Mouse (Mus musculus) hindbrain, embryonic 16.5 days (tissue): Measurements from ENCODE around the gene Gpr176. TPM values are rescaled to one million over a fixed set of nuclear protein-coding genes. Genes with fewer than 3 reads are reported as not detected.

Experiments used
- ATAC-seq: fragments of 200-750 bp; cut with Nextera tagmentation; 2 replicates; pipeline ENCODE4 v1.8.0; 2017; ENCODE audit warnings: moderate TSS enrichment, moderate library complexity
- H3K27ac ChIP-seq: fragments of 300-500 bp; sonication (generic); 2 replicates; pipeline ENCODE4 v1.5.1; 2014; ENCODE audit warnings: low read depth, mild to moderate bottlenecking, control low read depth, low read length, moderate library complexity
- H3K27me3 ChIP-seq: fragments of 300-500 bp; sonication (generic); replicated peaks from 2 replicates; pipeline ENCODE4 v1.6.1; 2014; ENCODE audit warnings: low read length; ENCODE audit not compliant: control insufficient read depth, insufficient read depth
- H3K36me3 ChIP-seq: fragments of 300-500 bp; sonication (generic); 2 replicates; pipeline ENCODE4 v1.6.1; 2014; ENCODE audit warnings: mild to moderate bottlenecking, low read length, moderate library complexity, mixed read lengths; ENCODE audit not compliant: control insufficient read depth, insufficient read depth
- H3K4me1 ChIP-seq: fragments of 300-500 bp; sonication (generic); 2 replicates; pipeline ENCODE4 v1.6.1; 2014; ENCODE audit warnings: low read depth, low read length; ENCODE audit not compliant: control insufficient read depth, insufficient read depth
- H3K4me2 ChIP-seq: fragments of 300-500 bp; sonication (generic); 2 replicates; pipeline ENCODE4 v1.6.1; 2014; ENCODE audit warnings: mild to moderate bottlenecking, low read length, control low read depth, moderate library complexity
- H3K4me3 ChIP-seq: fragments of 300-500 bp; sonication (generic); 2 replicates; pipeline ENCODE4 v1.5.1; 2014; ENCODE audit warnings: mild to moderate bottlenecking, low read length, control low read depth, moderate library complexity
- H3K9ac ChIP-seq: fragments of 300-500 bp; sonication (generic); 2 replicates; pipeline ENCODE4 v1.6.1; 2014; ENCODE audit warnings: low read depth, mild to moderate bottlenecking, control low read depth, low read length, moderate library complexity
- H3K9me3 ChIP-seq: fragments of 300-500 bp; sonication (generic); 2 replicates; pipeline ENCODE4 v1.6.1; 2014; ENCODE audit warnings: mild to moderate bottlenecking, low read length, moderate library complexity; ENCODE audit not compliant: control insufficient read depth
- WGBS: fragments of 180-500 bp; shearing (Covaris S2); extraction: QIAGEN DNeasy Blood & Tissue Kit; methylation state at CpG from one replicate; pipeline ENCODE4 v1.1.7; 2014; 5-methylcytosine and 5-hydroxymethylcytosine counted together
- polyA plus RNA-seq: library from polyadenylated mRNA; unstranded; fragments of >200 nt; fragmentation: Nextera tagmentation; extraction: Ambion mirVana; gene quantifications from 2 replicates; pipeline ENCODE4 v1.2.1, GENCODE M21; 2015

The Gpr176 gene
- polyA plus RNA-seq, 1 experiment from 2014 or later, result 8.6 TPM

DNA sequence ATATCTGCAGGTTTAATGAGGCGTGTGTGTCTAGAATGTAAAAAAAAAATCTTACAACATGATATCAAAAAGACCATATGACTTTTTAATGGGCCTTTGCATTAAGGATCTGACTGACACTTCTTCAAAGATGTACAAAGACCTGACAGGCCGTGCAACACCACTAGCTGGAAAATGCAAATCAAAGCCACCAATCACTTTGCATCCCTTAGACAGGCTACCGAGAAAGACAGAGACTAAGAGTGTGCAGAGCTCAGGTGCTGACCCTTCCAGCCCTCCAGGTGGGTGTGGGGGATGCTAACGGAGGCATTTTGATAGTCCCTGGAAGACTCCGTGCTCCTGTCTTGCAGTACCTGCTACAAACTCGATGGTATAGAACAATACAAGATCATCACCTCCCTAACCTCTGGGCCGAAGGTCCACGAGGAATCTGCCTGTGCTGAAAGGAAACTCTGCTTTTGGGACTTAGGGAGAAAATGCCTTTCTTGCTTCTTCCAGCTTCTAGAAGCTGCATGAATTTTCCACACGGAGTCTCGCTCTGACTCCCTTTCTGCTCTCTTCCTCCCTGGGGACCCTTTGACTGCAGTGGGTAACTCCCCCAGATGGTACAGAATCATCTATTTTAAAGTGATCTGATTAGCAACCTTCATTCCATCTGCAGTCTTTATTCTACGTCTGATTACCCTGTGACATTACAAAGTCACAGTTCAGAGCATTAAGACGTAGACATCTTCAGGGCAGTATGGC lies 57.4 kb downstream of the Gpr176 start:
- Histone ChIP-seq H3K9me3 (no peaks in the 10 kb centered on the region), H3K4me3 (no peak overlapping the region), H3K27ac (no peak overlapping the region), H3K4me2 (no peak overlapping the region), H3K36me3 (no peaks in the 10 kb centered on the region), H3K4me1 (peaks cover 6% of the 10 kb centered on the region), H3K9ac (no peak overlapping the region), H3K27me3 (no peaks in the 10 kb centered on the region)
- WGBS, result 78% methylated on average over 12 of the region's 12 CpGs
- no peak for ATAC-seq

DNA sequence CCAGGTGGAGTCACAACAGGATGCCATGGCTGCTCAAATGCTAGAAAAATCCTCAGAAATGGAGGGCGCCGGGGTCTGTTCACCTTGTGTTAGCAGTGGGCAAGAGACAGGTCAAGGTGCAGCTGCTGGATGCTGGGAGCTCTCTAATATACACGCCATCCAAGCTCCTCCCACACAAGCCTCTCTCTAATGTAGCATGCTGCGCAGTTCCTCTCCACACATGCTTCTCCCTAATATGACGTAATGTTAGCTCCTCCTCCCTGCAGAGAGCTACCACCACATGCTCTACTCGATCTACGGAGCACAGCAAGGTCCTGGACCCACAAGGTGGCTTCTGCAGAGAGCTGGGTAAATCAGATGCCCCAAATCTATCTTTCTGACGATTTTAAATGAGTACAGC lies 65.7 kb downstream of the Gpr176 start:
- H3K27ac ChIP-seq, result no peak overlapping the region
- H3K27me3 ChIP-seq, result no peaks in the 10 kb centered on the region
- 59% methylated on average over 8 of the region's 8 CpGs for WGBS
- H3K4me2 ChIP-seq, result peak overlapping the region; percentile 27
- ATAC-seq, result peak; percentile 87
- no peak overlapping the region for H3K9ac ChIP-seq
- no peaks in the 10 kb centered on the region for H3K36me3 ChIP-seq
- no peaks in the 10 kb centered on the region for H3K9me3 ChIP-seq
- H3K4me1 ChIP-seq, result no peaks in the 10 kb centered on the region
- no peak overlapping the region for H3K4me3 ChIP-seq

DNA sequence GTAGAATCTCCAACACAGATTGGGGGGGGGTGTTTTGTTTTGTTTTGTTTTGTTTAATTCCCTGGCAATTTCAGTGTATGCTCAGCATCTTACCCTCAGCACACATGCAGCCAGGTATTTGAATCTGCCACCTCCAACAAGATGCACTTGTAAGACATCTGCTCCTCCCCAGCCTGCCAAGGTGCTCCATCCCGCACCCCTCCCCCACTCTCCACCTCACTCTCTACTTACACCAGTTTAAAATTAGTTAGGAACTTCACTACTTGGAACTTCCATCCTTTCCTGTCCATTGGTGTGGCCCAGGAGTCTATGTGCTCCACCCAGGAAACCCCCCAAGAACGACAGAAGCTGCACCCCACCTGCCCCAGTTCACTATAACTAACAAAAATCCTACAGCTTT lies 66.3 kb downstream of the Gpr176 start:
- no peaks in the 10 kb centered on the region for H3K9me3 ChIP-seq
- no peak overlapping the region; the same call in 1 of the 2 replicates for H3K4me2 ChIP-seq
- no peak overlapping the region for H3K4me3 ChIP-seq
- no peaks in the 10 kb centered on the region for H3K27me3 ChIP-seq
- H3K9ac ChIP-seq, result no peak overlapping the region
- no peaks in the 10 kb centered on the region for H3K4me1 ChIP-seq
- H3K36me3 ChIP-seq, result no peaks in the 10 kb centered on the region
- 81% methylated on average over 2 of the region's 2 CpGs for WGBS
- H3K27ac ChIP-seq, result no peak overlapping the region
- no peak for ATAC-seq

DNA sequence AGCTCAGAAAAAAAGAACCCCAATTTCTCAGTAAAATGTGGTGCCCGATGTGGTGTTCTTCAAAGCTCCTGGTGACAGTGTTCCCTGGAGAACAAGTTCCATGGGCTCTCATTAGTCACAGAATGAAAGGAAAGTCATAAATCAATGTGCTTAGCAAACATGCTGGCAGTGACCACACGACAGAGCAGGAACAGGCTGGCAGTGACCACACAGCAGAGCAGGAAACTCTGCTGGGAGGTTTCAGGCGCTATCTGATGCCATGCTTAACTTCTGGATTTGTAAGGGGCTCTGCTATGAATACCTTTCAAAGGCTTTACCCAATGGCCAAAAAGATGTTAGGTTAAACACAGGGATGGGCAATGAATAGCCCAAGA lies 66.7 kb downstream of the Gpr176 start:
- no peaks in the 10 kb centered on the region for H3K36me3 ChIP-seq
- H3K9ac ChIP-seq, result no peak overlapping the region
- no peak for ATAC-seq
- no peaks in the 10 kb centered on the region for H3K9me3 ChIP-seq
- H3K4me2 ChIP-seq, result no peak overlapping the region
- H3K4me3 ChIP-seq, result no peak overlapping the region
- H3K4me1 ChIP-seq, result no peaks in the 10 kb centered on the region
- no peak overlapping the region for H3K27ac ChIP-seq
- WGBS, result 35% methylated on average over 3 of the region's 3 CpGs
- no peaks in the 10 kb centered on the region for H3K27me3 ChIP-seq

DNA sequence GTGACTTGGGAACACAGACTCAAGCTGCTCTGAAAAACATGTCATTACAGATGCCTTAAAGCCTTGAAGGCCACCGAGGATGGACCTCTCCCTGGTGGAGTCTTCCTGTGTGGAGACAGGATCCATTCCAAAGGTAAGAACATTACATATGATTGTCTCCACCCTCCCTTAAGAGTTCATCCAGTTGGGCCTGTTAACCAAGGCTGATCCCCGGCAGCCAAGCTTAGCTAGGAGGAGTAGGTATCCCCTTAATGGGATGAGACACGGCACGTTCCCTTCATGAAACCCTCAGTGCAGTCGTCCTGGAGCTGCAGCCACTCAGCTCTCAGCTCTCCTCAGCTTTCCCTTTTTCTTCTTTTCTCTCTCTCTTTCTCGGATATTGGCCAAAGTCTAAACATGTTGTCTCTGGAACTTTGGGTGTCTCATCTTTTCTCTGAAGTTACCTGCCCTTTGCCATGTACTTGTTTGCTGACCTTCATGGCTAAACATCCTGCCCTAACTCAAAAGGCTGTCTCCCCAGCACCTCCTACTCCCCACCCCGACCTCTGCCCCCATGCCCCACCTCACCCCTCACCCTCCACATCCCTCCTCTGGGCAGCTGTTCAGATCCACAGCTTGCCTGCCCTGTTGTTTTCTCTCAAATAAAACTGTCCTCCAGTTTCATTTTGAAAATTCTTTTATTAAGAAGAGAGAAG lies 67.2 kb downstream of the Gpr176 start:
- Histone ChIP-seq H3K4me3 (no peak overlapping the region), H3K36me3 (no peaks in the 10 kb centered on the region), H3K4me1 (no peaks in the 10 kb centered on the region), H3K4me2 (no peak overlapping the region), H3K27me3 (no peaks in the 10 kb centered on the region), H3K9ac (no peak overlapping the region), H3K9me3 (no peaks in the 10 kb centered on the region), H3K27ac (no peak overlapping the region)
- WGBS, result 83% methylated on average over 7 of the region's 7 CpGs
- no peak for ATAC-seq

DNA sequence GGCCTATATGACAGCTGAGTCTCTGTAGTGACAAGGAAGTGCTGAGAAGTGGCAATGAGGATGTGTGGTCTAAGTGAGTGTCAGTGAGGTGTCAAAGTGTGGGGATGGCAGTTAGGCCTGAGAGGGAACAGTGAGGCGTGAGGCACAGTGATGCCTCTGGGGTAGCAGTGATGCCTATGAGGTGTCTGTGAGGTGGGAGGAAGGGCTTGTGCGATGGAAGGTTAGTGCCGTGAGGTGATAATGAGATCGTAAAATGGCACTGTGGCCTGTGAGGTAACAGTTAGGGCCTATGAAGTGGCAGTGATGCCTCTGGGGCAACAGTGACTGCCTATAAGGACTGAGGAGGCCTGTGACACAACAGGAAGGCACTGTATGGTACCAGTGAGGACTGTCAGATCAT lies 69.8 kb downstream of the Gpr176 start:
- Histone ChIP-seq H3K36me3 (no peaks in the 10 kb centered on the region), H3K27ac (no peak overlapping the region), H3K27me3 (no peaks in the 10 kb centered on the region), H3K4me3 (no peak overlapping the region), H3K9ac (no peak overlapping the region), H3K9me3 (no peaks in the 10 kb centered on the region), H3K4me1 (no peaks in the 10 kb centered on the region), H3K4me2 (no peak overlapping the region)
- no peak for ATAC-seq
- 85% methylated on average over 4 of the region's 4 CpGs for WGBS

DNA sequence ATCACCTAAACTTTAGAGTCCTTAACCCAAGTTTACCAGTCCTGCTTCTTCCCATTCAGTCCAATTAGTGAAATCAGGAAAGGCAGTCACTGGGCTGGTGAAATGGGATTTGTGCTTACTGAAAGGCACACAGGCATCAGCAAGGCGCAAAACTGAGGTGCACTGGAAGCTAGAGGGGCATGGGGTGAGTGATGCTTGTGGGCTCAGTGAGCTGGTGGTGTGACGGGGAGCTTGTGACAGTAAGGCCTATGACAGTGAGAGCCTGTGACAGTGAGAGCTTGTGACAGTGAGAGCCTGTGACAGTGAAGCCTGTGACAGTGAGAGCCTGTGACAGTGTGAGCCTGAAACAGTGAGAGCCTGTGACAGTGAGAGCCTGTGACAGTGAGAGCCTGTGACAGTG lies 71.6 kb downstream of the Gpr176 start:
- no peaks in the 10 kb centered on the region for H3K9me3 ChIP-seq
- no peak overlapping the region for H3K27ac ChIP-seq
- H3K36me3 ChIP-seq, result no peaks in the 10 kb centered on the region
- no peak overlapping the region for H3K4me3 ChIP-seq
- H3K4me2 ChIP-seq, result no peak overlapping the region
- no peaks in the 10 kb centered on the region for H3K27me3 ChIP-seq
- H3K4me1 ChIP-seq, result no peaks in the 10 kb centered on the region
- WGBS, result 91% methylated on average over 2 of the region's 2 CpGs
- ATAC-seq, result no peak
- H3K9ac ChIP-seq, result no peak overlapping the region

DNA sequence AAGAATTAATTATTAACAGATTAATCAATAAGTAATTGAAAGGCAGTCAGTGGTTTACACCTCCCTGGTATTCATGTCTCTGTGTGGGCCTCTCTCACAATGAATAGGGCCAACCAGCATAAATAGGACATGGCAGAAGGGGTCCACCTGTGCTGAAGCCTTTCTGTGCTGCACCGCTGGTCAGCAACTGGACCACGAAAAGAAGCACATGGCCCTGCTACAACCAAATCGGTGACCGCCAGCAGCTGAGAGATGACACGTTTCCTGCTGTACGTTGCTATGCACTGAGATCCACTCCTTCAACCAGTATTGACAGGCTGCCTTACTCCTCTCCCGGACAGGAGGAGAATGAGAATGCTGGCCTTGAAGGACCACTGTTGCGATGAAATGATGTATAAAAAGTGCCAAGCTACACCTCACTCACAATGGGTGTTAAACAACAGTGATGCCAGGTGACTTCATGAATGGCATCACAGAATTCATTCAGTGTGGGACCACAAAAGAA lies 72.1 kb downstream of the Gpr176 start:
- Histone ChIP-seq H3K27ac (no peak overlapping the region), H3K9me3 (no peaks in the 10 kb centered on the region), H3K4me2 (no peak overlapping the region), H3K36me3 (no peaks in the 10 kb centered on the region), H3K27me3 (no peaks in the 10 kb centered on the region), H3K4me1 (no peaks in the 10 kb centered on the region), H3K9ac (no peak overlapping the region), H3K4me3 (no peak overlapping the region)
- 63% methylated on average over 8 of the region's 8 CpGs for WGBS
- no peak for ATAC-seq

DNA sequence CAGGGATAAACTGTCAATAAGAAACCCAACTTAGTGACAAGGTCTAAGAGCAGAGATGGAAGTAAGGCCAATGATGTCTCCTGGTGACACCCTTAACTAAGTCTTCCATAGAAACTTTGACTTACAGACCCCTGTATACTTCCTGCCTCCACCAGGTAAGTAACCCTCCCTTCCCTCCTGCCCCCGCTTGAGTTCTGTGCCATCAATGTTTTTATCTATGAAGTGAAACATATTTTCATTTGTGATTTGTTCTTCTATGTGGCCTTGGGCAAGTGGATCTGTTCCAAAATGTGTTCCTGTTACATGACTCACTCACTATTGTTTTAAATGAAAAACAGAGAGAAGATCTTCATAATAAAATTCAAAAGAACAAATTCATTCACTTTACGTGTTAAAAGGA lies 73.2 kb downstream of the Gpr176 start:
- Histone ChIP-seq H3K4me1 (no peaks in the 10 kb centered on the region), H3K4me3 (no peak overlapping the region), H3K36me3 (no peaks in the 10 kb centered on the region), H3K9me3 (no peaks in the 10 kb centered on the region), H3K9ac (no peak overlapping the region), H3K27ac (no peak overlapping the region), H3K27me3 (no peaks in the 10 kb centered on the region), H3K4me2 (no peak overlapping the region)
- no peak for ATAC-seq
- WGBS, result 90% methylated on average over 2 of the region's 2 CpGs
